Mouse (Mus musculus) right cerebral cortex, postnatal 4 days (tissue): ENCODE data around the gene Pin4.

Experiments used
- DNase-seq: peaks from one replicate; pipeline ENCODE4 v3.0.0-alpha.2; 2022

Gene Pin4

DNA sequence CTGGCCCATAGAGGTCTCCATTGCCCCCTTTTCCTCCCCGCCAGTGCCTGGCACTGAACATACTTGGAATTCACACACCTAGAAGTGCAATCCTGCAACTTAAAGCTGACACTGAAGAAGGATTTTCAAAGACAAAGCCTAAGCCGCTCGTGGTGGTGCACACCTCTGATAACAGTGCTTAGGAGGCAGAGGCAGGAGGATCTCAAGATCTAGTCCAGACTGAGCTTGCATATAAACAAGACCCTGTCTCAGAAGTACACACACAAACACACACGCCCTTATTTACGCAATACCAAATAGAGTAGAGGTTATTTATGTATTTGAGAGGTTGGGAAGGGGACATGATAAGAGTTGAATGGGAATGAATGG is 38.2 kb downstream of the Pin4 start:
- DNase-seq = no peak

DNA sequence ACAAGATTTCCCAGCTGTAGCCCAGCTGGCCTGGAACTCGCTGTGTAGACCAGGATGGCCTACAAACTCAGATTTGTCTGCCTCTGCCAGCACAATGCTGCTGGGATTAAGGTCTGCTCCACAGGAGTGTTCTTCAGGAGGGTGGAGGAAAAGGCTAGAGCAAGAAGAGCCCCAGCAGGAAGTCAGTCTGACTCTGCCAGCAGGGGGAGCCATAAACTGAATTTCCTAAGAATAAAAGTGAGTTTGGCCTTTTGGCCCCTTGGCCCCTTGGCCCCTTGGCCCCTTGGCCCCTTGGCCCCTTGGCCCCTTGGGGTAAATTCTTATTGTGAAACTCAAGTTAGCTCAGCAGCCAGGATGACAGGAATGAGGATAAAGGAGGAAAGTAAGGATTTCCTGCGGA is 40.5 kb downstream of the Pin4 start:
- DNase-seq = peak; percentile 9

DNA sequence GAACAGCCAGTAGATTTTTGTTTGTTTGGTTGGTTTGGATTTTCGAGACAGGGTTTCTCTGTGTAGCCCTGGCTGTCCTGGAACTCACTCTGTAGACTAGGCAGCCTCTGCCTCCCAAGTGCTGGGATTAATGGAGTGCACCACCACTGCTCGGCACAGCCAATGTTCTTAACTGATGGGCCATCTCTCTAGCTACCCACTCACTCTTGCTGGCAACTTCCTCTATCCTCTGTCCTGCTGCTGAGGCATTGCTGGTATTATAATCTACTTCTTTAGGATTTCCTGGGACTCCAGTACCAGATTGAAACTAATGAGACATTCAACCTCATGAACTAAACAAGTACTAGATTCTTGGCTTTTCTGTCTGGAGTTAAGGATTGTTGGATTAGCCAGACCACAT is 41.3 kb downstream of the Pin4 start:
- no peak for DNase-seq

DNA sequence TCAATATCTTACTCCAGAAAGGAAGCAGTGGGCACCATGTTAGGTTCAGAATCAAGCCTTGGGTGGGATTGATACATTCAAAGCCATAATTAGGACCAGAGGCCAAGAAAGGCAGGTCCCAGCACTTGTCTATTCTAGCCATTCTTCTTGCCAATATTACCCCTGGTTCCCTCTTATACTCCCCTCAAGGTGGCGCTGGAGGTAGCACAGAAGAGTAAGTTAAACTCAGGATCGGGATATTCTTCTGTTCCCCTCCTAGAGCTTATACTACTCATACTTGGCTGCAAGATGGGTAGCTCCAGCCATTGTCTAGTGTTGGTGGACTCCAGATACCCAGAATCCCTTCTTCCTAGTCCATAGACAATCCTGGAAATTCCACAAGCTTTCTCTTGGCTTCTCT is 43.8 kb downstream of the Pin4 start:
- no peak for DNase-seq

DNA sequence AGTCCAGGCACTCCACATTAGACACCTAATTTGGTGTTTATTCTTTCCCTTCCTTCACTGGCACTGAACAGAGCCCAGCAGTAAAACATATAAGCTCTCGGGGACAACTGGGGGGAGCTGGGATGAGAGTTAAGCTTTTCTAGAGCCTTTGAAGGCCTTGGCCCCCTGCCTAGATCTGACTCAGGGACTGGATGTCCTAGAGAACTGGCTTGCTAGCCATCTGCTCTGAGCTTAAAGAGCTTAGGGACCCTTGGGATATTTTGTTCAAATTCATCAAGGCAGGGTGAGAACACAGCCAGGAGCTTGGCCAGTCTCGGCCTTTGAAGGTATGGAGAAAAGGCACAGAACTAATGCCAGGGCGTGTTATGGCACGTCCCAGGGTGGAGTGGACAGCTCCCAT is 44.3 kb downstream of the Pin4 start:
- no peak for DNase-seq

DNA sequence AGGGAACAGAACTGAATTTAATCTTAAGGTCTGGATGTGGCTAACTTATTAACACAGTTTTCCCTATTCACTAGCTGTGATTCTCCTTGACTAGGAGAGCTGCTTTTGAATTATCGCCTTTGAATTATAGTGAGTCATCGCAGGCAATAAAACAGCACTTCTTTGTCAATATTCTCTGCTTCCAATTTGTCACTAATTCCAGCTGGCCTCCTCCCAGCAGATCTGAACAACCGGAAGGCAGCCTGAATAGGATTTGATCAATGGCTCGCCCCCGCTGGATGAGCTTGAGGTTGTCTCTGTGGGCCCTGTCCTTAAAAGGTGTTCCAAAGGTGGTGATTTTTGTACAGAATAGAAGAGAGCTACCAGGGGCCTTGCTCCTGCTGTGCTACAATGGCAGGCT is 47.3 kb downstream of the Pin4 start:
- DNase-seq = no peak

DNA sequence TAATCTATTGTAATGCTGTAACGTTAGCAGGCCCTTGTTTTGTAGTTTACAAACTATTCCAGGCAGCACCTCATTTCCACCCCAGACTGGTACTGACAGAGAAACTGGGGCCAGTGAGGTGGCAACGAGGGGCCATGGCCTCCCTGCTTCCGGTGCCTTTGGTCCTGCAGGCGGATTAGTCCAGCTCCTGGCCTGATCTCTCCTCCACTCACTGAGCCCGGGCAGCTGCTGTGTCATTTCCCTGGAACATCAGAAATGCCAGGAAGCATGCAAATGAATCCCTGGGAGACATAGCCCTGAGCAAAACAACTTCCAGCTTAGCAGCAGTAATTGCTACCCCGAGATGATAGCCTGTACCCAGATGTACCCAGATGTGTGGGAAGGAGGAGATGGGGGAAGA is 47.7 kb downstream of the Pin4 start:
- DNase-seq = no peak

DNA sequence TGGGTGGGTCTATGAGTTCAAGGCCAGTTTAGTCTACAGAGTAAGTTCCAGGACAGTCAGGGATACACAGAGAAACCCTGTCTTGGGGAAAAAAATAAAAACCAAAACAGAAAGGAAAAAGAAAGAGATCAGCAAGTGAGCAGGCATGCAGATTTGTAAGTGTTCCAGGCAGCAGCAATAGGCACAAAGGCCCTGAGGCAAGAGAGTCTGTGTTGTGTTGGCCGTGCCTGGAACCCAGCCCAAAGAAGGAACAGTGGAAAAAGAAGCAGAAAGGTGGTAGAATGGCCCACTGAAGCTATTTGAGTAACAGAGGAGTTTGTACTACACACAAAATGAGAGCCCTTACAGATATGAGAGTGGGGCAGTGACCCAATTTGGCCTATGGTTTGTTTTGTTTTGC is 50.5 kb downstream of the Pin4 start:
- DNase-seq = no peak

DNA sequence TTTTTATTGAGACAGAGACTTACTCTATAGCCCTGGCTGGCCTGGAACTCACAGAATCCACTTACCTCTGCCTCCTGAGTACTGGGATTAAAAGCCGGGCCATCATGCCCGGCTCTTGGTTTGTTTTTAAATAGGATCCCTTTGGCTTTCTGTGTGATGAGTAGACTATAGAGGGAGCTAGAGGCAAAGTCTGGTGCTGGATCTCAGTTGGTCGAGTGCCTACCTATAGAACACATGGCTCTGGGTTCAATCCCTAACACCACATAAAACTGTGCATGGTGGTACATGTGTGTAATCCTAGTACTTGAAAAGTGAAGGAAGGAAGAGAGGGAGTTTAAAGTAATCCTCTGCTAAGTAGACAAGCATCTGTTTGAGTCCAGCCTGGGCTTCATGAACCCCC is 50.9 kb downstream of the Pin4 start:
- no peak for DNase-seq

DNA sequence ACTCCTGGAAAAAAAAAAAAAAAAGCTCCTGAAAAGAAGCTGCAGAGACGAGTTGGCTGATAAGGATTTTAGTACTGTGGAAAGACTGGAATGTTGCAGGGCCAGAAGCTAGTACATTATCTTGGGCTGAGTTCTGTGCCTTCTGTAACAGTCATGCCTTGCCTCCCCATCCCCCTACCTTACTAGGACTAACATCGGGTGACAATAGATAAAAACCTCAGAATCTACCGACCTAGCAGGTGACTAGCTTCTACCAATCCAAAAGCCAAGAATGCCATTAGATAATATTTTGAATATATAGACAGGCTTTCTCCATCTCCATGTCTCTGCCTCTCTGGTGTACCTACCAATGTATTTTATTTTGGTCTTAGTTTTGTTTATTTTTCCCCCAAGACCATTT is 51.7 kb downstream of the Pin4 start:
- no peak for DNase-seq

DNA sequence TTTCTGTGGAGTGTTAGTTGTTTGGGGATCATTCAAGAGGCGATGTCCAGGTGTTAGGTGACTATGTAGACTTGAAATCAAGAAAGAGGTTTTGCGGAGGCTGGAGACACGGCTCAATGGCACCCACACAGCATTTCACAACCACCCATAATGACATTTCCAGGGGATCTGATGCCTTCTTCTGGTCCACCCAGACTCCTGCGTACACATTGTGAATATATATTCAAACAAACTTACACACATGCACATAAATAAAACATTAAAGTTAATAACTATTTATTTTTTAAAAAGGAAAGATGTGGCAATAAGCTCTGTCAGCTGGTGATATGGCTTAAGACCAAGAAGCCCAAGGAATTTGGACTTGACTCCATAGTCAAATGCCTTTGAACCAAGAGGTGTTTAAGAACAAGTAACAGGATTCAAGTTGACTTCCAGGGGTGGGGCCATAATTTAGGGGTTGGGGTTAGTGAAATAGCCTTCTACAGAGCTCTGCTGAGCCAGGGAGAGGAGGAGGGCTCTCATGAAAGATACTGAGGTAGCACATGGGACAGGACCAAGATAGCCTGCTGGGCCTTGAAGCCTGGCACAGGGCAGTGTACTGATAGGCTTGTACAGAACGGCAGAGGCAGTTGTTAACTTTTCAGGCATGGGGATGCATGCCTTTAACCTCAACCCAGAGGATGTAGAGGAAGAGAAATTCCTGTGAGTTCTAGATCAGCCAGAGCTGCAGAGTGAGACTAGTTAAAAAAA is 56.5 kb downstream of the Pin4 start:
- no peak for DNase-seq
